Mouse (Mus musculus) MEL-GATA-1-ER (cell line): Measurements from ENCODE around the gene Srrt.

Source experiments
- DNase-seq: peaks from one replicate; pipeline ENCODE4 v3.0.0-alpha.2; 2012; ENCODE audit warnings: low read depth; ENCODE audit errors: extremely low read depth

Srrt gene

GRCm38 (mm10) chr5:137307071-137307912, at the start of gene Srrt:
Gene Srrt, minus strand, starts transcription at chr5:137307674.
- DNase-seq: peak; percentile 97

GRCm38 (mm10) chr5:137354091-137354490, 46.6 kb upstream of the Srrt start:
- DNase-seq: no peak

GRCm38 (mm10) chr5:137352011-137352975, 44.8 kb upstream of the Srrt start:
- no peak for DNase-seq

- no peak for DNase-seq
Observed at GRCm38 (mm10) chr5:137351394-137351793, 43.9 kb upstream of the Srrt start.

GRCm38 (mm10) chr5:137351058-137351380, 43.5 kb upstream of the Srrt start:
- no peak for DNase-seq

GRCm38 (mm10) chr5:137350205-137351057, 43.0 kb upstream of the Srrt start:
- DNase-seq: no peak

GRCm38 (mm10) chr5:137349384-137350204, 42.1 kb upstream of the Srrt start, which contains the start of gene Ephb4:
Gene Ephb4, plus strand, starts transcription at chr5:137350109.
- no peak for DNase-seq

GRCm38 (mm10) chr5:137348482-137349383, 41.3 kb upstream of the Srrt start:
- no peak for DNase-seq

- no peak for DNase-seq
Observed at GRCm38 (mm10) chr5:137347856-137348255, 40.4 kb upstream of the Srrt start.

GRCm38 (mm10) chr5:137346983-137347382, 39.5 kb upstream of the Srrt start:
- no peak for DNase-seq

- no peak for DNase-seq
Observed at GRCm38 (mm10) chr5:137346388-137346787, 38.9 kb upstream of the Srrt start.

GRCm38 (mm10) chr5:137345821-137346220, 38.3 kb upstream of the Srrt start:
- DNase-seq: no peak

- no peak for DNase-seq
Observed at GRCm38 (mm10) chr5:137343869-137344268, 36.4 kb upstream of the Srrt start.

- no peak for DNase-seq
Observed at GRCm38 (mm10) chr5:137343412-137343811, 35.9 kb upstream of the Srrt start.

- DNase-seq: no peak
Observed at GRCm38 (mm10) chr5:137342407-137343012, 35.0 kb upstream of the Srrt start.

GRCm38 (mm10) chr5:137340222-137340621, 32.7 kb upstream of the Srrt start:
- DNase-seq: no peak

- DNase-seq: no peak
Observed at GRCm38 (mm10) chr5:137339290-137339979, 32.0 kb upstream of the Srrt start.

GRCm38 (mm10) chr5:137338663-137339289, 31.3 kb upstream of the Srrt start:
- DNase-seq: no peak
